Mouse (Mus musculus) C2C12 (cell line): ENCODE measurements around the gene Ptprn2.

Experiments
- CEBPB ChIP-seq: IDR thresholded peaks from one replicate; pipeline ENCODE4 v1.6.1; 2011; ENCODE audit warnings: low read depth, mild to moderate bottlenecking, control low read depth, moderate library complexity
- CTCF ChIP-seq: IDR thresholded peaks from one replicate; pipeline ENCODE4 v1.5.1; 2011; ENCODE audit not compliant: control insufficient read depth, insufficient read depth, insufficient read length
- MAX ChIP-seq: IDR thresholded peaks from one replicate; pipeline ENCODE4 v1.6.1; 2011; ENCODE audit warnings: mild to moderate bottlenecking, control low read depth
- MYOD1 ChIP-seq: IDR thresholded peaks from one replicate; pipeline ENCODE4 v1.6.1; 2011; ENCODE audit warnings: low read depth; ENCODE audit not compliant: control insufficient read depth, insufficient read length
- MYOG ChIP-seq: IDR thresholded peaks from one replicate; pipeline ENCODE4 v1.6.1; 2011; ENCODE audit not compliant: control insufficient read depth, insufficient read length; ENCODE audit errors: extremely low read depth
- USF1 ChIP-seq: IDR thresholded peaks from one replicate; pipeline ENCODE4 v1.6.1; 2011; ENCODE audit warnings: low read depth, mild to moderate bottlenecking, control low read depth, moderate library complexity

DNA sequence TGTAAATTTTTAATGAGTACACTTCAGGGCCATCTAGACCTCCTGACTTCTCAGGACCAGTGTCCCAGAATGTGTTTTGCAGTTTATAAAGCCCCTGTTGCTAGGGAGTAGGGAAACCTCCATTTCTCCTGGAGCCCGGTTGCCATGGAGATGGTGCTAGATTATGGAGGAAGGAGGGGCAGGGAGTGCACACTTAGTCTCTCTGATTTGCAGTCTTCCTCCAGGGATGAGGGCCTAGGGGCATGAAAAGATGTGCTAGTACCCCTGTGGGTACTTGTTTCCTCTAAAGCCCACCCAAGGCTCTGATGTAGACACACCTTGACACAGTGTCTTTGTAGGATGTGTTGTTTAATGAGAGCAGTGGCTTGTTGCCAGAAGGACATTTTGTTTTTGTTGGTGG is 114.0 kb downstream of the Ptprn2 start:
- TF ChIP-seq CTCF (no peak), MYOD1 (no peak), MAX (no peak), USF1 (no peak), MYOG (no peak), CEBPB (no peak)
